Mouse (Mus musculus): ENCODE measurements around the gene Ltk.

DNA sequence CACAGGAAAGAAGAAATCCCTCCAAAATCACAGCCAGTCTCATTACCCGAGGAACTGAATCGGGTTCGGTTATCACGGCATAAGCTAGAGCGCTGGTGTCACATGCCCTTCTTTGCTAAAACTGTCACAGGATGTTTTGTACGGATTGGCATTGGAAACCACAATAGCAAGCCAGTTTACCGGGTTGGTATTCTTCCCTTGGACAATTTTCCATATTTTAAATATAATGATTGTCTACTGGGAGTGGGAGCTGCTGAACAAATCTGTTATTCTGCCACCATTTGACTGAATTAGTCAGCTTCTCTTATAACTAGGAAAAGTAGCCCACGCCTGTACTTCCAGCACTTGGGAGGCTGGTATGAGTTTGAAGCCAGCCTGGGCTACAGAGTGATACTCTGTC is 39.2 kb downstream of the Ltk start:
- TF ChIP-seq CTCF (IDR thresholded peaks at IDR 0.05; ENCODE audit: low read depth) (no peak), EP300 (IDR thresholded peaks at IDR 0.05; ENCODE audit: low read depth) (no peak)
